Mouse (Mus musculus): Measurements from ENCODE around the gene Eif3b. TPM values are rescaled to one million over a fixed set of nuclear protein-coding genes. Genes with fewer than 3 reads are reported as not detected.
A peak's percentile ranks its signal among the peaks of the same experiment; 100 is the strongest.

Eif3b gene
- polyA plus RNA-seq, 1 experiment, result 75.9 TPM

GRCm38 (mm10) chr5:140387816-140388510, 31.2 kb upstream of the Eif3b start:
- Histone ChIP-seq H3K4me3 (ENCODE audit: insufficient read depth, low read depth, low read length) (peak overlapping the region; percentile 76), H3K4me1 (ENCODE audit: control insufficient read depth, insufficient read depth, insufficient read length, low read length) (peaks cover 4% of the 10 kb centered on the region; the same call in 1 of the 2 replicates), H3K27ac (replicated peaks; ENCODE audit: low read depth, low read length) (peak overlapping the region; percentile 26; the same call in 1 of the 2 replicates)

GRCm38 (mm10) chr5:140388588-140389576, 30.2 kb upstream of the Eif3b start, which contains the start of gene Snx8:
Gene Snx8 (minus strand): TSS chr5:140389262.
- Histone ChIP-seq H3K4me3 (ENCODE audit: insufficient read depth, low read depth, low read length) (peak within 1 kb of the TSS; percentile 76), H3K27ac (replicated peaks; ENCODE audit: low read depth, low read length) (peak within 1 kb of the TSS; percentile 26; the same call in 1 of the 2 replicates)

GRCm38 (mm10) chr5:140389647-140390046, 29.5 kb upstream of the Eif3b start:
- peak overlapping the region; percentile 42 for H3K4me3 ChIP-seq (ENCODE audit: insufficient read depth, low read depth, low read length)
- no peak overlapping the region for H3K27ac ChIP-seq (replicated peaks; ENCODE audit: low read depth, low read length)
- peaks cover 2% of the 10 kb centered on the region; the same call in 1 of the 2 replicates for H3K4me1 ChIP-seq (ENCODE audit: control insufficient read depth, insufficient read depth, insufficient read length, low read length)

More at GRCm38 (mm10) chr5:140388588-140389576, 30.2 kb upstream of the Eif3b start, which contains the start of gene Snx8:
- peaks cover 2% of the 10 kb centered on the region; the same call in 1 of the 2 replicates for H3K4me1 ChIP-seq (ENCODE audit: control insufficient read depth, insufficient read depth, insufficient read length, low read length)

GRCm38 (mm10) chr5:140391435-140391834, 27.7 kb upstream of the Eif3b start:
- Histone ChIP-seq H3K27ac (replicated peaks; ENCODE audit: low read depth, low read length) (no peak overlapping the region), H3K4me3 (ENCODE audit: insufficient read depth, low read depth, low read length) (no peak overlapping the region), H3K4me1 (ENCODE audit: control insufficient read depth, insufficient read depth, insufficient read length, low read length) (peaks cover 2% of the 10 kb centered on the region; the same call in 1 of the 2 replicates)

- Histone ChIP-seq H3K4me1 (ENCODE audit: control insufficient read depth, insufficient read depth, insufficient read length, low read length) (peaks cover 2% of the 10 kb centered on the region; the same call in 1 of the 2 replicates), H3K27ac (replicated peaks; ENCODE audit: low read depth, low read length) (peak overlapping the region; percentile 39), H3K4me3 (ENCODE audit: insufficient read depth, low read depth, low read length) (no peak overlapping the region)
These were observed 27.1 kb upstream of the Eif3b start for GRCm38 (mm10) chr5:140391981-140392380.

- H3K27ac ChIP-seq (replicated peaks; ENCODE audit: low read depth, low read length), result peak overlapping the region; percentile 64
- no peak overlapping the region for H3K4me3 ChIP-seq (ENCODE audit: insufficient read depth, low read depth, low read length)
- peaks cover 2% of the 10 kb centered on the region; the same call in 1 of the 2 replicates for H3K4me1 ChIP-seq (ENCODE audit: control insufficient read depth, insufficient read depth, insufficient read length, low read length)
These were observed 26.4 kb upstream of the Eif3b start for GRCm38 (mm10) chr5:140392701-140393100.

GRCm38 (mm10) chr5:140396166-140396940, 22.8 kb upstream of the Eif3b start:
- H3K4me3 ChIP-seq (ENCODE audit: insufficient read depth, low read depth, low read length), result no peak overlapping the region
- no peak overlapping the region for H3K27ac ChIP-seq (replicated peaks; ENCODE audit: low read depth, low read length)
- no peaks in the 10 kb centered on the region for H3K4me1 ChIP-seq (ENCODE audit: control insufficient read depth, insufficient read depth, insufficient read length, low read length)

GRCm38 (mm10) chr5:140402640-140403270, 16.4 kb upstream of the Eif3b start:
- H3K4me3 ChIP-seq (ENCODE audit: insufficient read depth, low read depth, low read length), result no peak overlapping the region
- no peak overlapping the region for H3K27ac ChIP-seq (replicated peaks; ENCODE audit: low read depth, low read length)
- no peaks in the 10 kb centered on the region for H3K4me1 ChIP-seq (ENCODE audit: control insufficient read depth, insufficient read depth, insufficient read length, low read length)

GRCm38 (mm10) chr5:140405126-140405525, 14.0 kb upstream of the Eif3b start:
- no peak overlapping the region for H3K27ac ChIP-seq (replicated peaks; ENCODE audit: low read depth, low read length)
- H3K4me3 ChIP-seq (ENCODE audit: insufficient read depth, low read depth, low read length), result no peak overlapping the region
- no peaks in the 10 kb centered on the region for H3K4me1 ChIP-seq (ENCODE audit: control insufficient read depth, insufficient read depth, insufficient read length, low read length)

GRCm38 (mm10) chr5:140406666-140407065, 12.5 kb upstream of the Eif3b start:
- no peak overlapping the region for H3K4me3 ChIP-seq (ENCODE audit: insufficient read depth, low read depth, low read length)
- H3K4me1 ChIP-seq (ENCODE audit: control insufficient read depth, insufficient read depth, insufficient read length, low read length), result no peaks in the 10 kb centered on the region
- H3K27ac ChIP-seq (replicated peaks; ENCODE audit: low read depth, low read length), result no peak overlapping the region

- Histone ChIP-seq H3K4me3 (ENCODE audit: insufficient read depth, low read depth, low read length) (no peak overlapping the region), H3K27ac (replicated peaks; ENCODE audit: low read depth, low read length) (no peak overlapping the region)
These were observed 10.3 kb upstream of the Eif3b start for GRCm38 (mm10) chr5:140408801-140409200.

GRCm38 (mm10) chr5:140411339-140411738, 7.8 kb upstream of the Eif3b start:
- Histone ChIP-seq H3K27ac (replicated peaks; ENCODE audit: low read depth, low read length) (no peak overlapping the region), H3K4me3 (ENCODE audit: insufficient read depth, low read depth, low read length) (no peak overlapping the region), H3K4me1 (ENCODE audit: control insufficient read depth, insufficient read depth, insufficient read length, low read length) (no peaks in the 10 kb centered on the region)

More at GRCm38 (mm10) chr5:140408801-140409200, 10.3 kb upstream of the Eif3b start:
- no peaks in the 10 kb centered on the region for H3K4me1 ChIP-seq (ENCODE audit: control insufficient read depth, insufficient read depth, insufficient read length, low read length)

- no peak overlapping the region for H3K27ac ChIP-seq (replicated peaks; ENCODE audit: low read depth, low read length)
- no peak overlapping the region for H3K4me3 ChIP-seq (ENCODE audit: insufficient read depth, low read depth, low read length)
- H3K4me1 ChIP-seq (ENCODE audit: control insufficient read depth, insufficient read depth, insufficient read length, low read length), result no peaks in the 10 kb centered on the region
These were observed 4.5 kb upstream of the Eif3b start for GRCm38 (mm10) chr5:140414647-140415046.

- Histone ChIP-seq H3K4me3 (ENCODE audit: insufficient read depth, low read depth, low read length) (peak overlapping the region; percentile 82), H3K27ac (replicated peaks; ENCODE audit: low read depth, low read length) (peak overlapping the region; percentile 97)
These were observed 1.0 kb upstream of the Eif3b start for GRCm38 (mm10) chr5:140418106-140418488.

More at GRCm38 (mm10) chr5:140418106-140418488, 1.0 kb upstream of the Eif3b start:
- H3K4me1 ChIP-seq (ENCODE audit: control insufficient read depth, insufficient read depth, insufficient read length, low read length), result peaks cover 9% of the 10 kb centered on the region
